Mouse (Mus musculus) CH12.LX (cell line): Measurements from ENCODE around the gene Elovl7. TPM values are rescaled to one million over a fixed set of nuclear protein-coding genes. Genes with fewer than 3 reads are reported as not detected.

ENCODE experiments used
- DNase-seq: peaks from one replicate; pipeline ENCODE4 v3.0.0-alpha.2; 2013; ENCODE audit errors: extremely low read depth
- H3K27ac ChIP-seq: 2 replicates; pipeline ENCODE4 v1.5.1; 2012; ENCODE audit warnings: low read depth, mild to moderate bottlenecking, control low read depth, moderate library complexity; ENCODE audit not compliant: insufficient read depth
- H3K27me3 ChIP-seq: replicated peaks from 2 replicates; pipeline ENCODE3; 2012; ENCODE audit warnings: inconsistent platforms
- H3K36me3 ChIP-seq, 2 experiments: replicated peaks in 1 of 2; 2 replicates each; pipeline versions ENCODE3 to v1.6.1; 2012; ENCODE audit warnings: inconsistent platforms in 1 of 2, low read length in 1 of 2, mild to moderate bottlenecking in 1 of 2, mixed read lengths in 1 of 2, moderate library complexity in 1 of 2; ENCODE audit not compliant: control insufficient read depth in 1 of 2, insufficient read depth in 1 of 2
- H3K4me1 ChIP-seq, 2 experiments: 2 replicates each; pipeline ENCODE4 v1.6.1; 2012; ENCODE audit warnings: inconsistent platforms in 1 of 2, moderate library complexity in 1 of 2; ENCODE audit not compliant: insufficient read depth in 2 of 2, control insufficient read depth in 1 of 2
- H3K4me2 ChIP-seq: 2 replicates; pipeline ENCODE4 v1.6.1; 2012; ENCODE audit warnings: low read depth, mild to moderate bottlenecking, control low read depth; ENCODE audit not compliant: poor library complexity, insufficient read depth, severe bottlenecking
- H3K4me3 ChIP-seq, 3 experiments: fragments of 150-350 bp in 1 of 3; sonication (generic) in 1 of 3; replicated peaks in 1 of 3; 2 replicates each; pipeline versions ENCODE3 to v1.5.1; 2011 to 2012; ENCODE audit warnings: low read depth in 2 of 3, low read length in 2 of 3, mild to moderate bottlenecking in 2 of 3, moderate library complexity in 2 of 3, control low read depth in 1 of 3, improper control_type of control experiment in 1 of 3, inconsistent platforms in 1 of 3, mixed read lengths in 1 of 3; ENCODE audit not compliant: poor library complexity in 1 of 3
- H3K79me2 ChIP-seq: replicated peaks from 2 replicates; pipeline ENCODE4 v1.6.1; 2012; ENCODE audit warnings: mild to moderate bottlenecking, moderate library complexity; ENCODE audit not compliant: control insufficient read depth, poor library complexity, insufficient read depth, severe bottlenecking; ENCODE audit errors: extremely low read depth
- H3K9ac ChIP-seq: 2 replicates; pipeline ENCODE4 v1.6.1; 2012; ENCODE audit warnings: low read depth, mild to moderate bottlenecking, control low read depth, moderate library complexity; ENCODE audit not compliant: insufficient read depth
- H3K9me3 ChIP-seq: replicated peaks from 2 replicates; pipeline ENCODE3; 2012; ENCODE audit warnings: low read length, inconsistent platforms, mixed read lengths
- BHLHE40 ChIP-seq: IDR thresholded peaks from 2 replicates; pipeline ENCODE4 v1.6.1; 2011; ENCODE audit warnings: mild to moderate bottlenecking, low read depth, low read length, improper control_type of control experiment
- CHD1 ChIP-seq: IDR thresholded peaks from 2 replicates; pipeline ENCODE4 v1.6.1; 2012; ENCODE audit warnings: low read depth, low read length, improper control_type of control experiment, inconsistent platforms
- CTCF ChIP-seq, 2 experiments: IDR thresholded peaks in 1 of 2; conservative IDR thresholded peaks in 1 of 2; 2 replicates each; pipeline ENCODE4 v1.5.1; 2011 to 2012; ENCODE audit warnings: low read depth in 2 of 2, low read length in 2 of 2, improper control_type of control experiment in 1 of 2, inconsistent platforms in 1 of 2, mild to moderate bottlenecking in 1 of 2, moderate library complexity in 1 of 2
- E2F4 ChIP-seq: IDR thresholded peaks from 2 replicates; pipeline ENCODE4 v1.6.1; 2011; ENCODE audit warnings: low read depth, low read length, improper control_type of control experiment; ENCODE audit not compliant: insufficient replicate concordance
- EP300 ChIP-seq: IDR thresholded peaks from 2 replicates; pipeline ENCODE4 v1.6.1; 2011; ENCODE audit warnings: low read length, improper control_type of control experiment
- ETS1 ChIP-seq: conservative IDR thresholded peaks from 2 replicates; pipeline ENCODE4 v1.6.1; 2012; ENCODE audit warnings: low read depth, mild to moderate bottlenecking, inconsistent platforms, low read length, improper control_type of control experiment, moderate library complexity
- GABPA ChIP-seq: IDR thresholded peaks from 2 replicates; pipeline ENCODE4 v1.6.1; 2012; ENCODE audit warnings: low read depth, low read length, improper control_type of control experiment, inconsistent platforms; ENCODE audit not compliant: insufficient replicate concordance
- KAT2A ChIP-seq: IDR thresholded peaks from 2 replicates; pipeline ENCODE4 v1.6.1; 2012; ENCODE audit warnings: low read length, improper control_type of control experiment, inconsistent platforms; ENCODE audit not compliant: insufficient replicate concordance
- MAX ChIP-seq: IDR thresholded peaks from 2 replicates; pipeline ENCODE4 v1.6.1; 2011; ENCODE audit warnings: low read length, improper control_type of control experiment
- MAZ ChIP-seq: IDR thresholded peaks from 2 replicates; pipeline ENCODE4 v1.6.1; 2012; ENCODE audit warnings: low read depth, mild to moderate bottlenecking, inconsistent platforms, low read length, improper control_type of control experiment, moderate library complexity
- MEF2A ChIP-seq: IDR thresholded peaks from 2 replicates; pipeline ENCODE4 v1.6.1; 2014; ENCODE audit warnings: low read depth, mild to moderate bottlenecking, inconsistent platforms, low read length, improper control_type of control experiment, borderline replicate concordance
- MXI1 ChIP-seq: IDR thresholded peaks from 2 replicates; pipeline ENCODE4 v1.6.1; 2011; ENCODE audit warnings: mild to moderate bottlenecking, low read depth, low read length, improper control_type of control experiment
- POLR2A ChIP-seq: IDR thresholded peaks from 2 replicates; pipeline ENCODE4 v1.6.1; 2011; ENCODE audit warnings: low read depth, mild to moderate bottlenecking, improper control_type of control experiment, low read length
- POLR2AphosphoS2 ChIP-seq: IDR thresholded peaks from 2 replicates; pipeline ENCODE4 v1.6.1; 2011; ENCODE audit warnings: low read depth, low read length, improper control_type of control experiment
- SIN3A ChIP-seq: IDR thresholded peaks from 2 replicates; pipeline ENCODE4 v1.6.1; 2012; ENCODE audit warnings: low read length, improper control_type of control experiment, inconsistent platforms
- SMC3 ChIP-seq: IDR thresholded peaks from 2 replicates; pipeline ENCODE4 v1.6.1; 2011; ENCODE audit warnings: low read depth, low read length, improper control_type of control experiment
- TBP ChIP-seq: conservative IDR thresholded peaks from 2 replicates; pipeline ENCODE4 v1.6.1; 2011; ENCODE audit warnings: low read depth, low read length, improper control_type of control experiment
- TCF12 ChIP-seq: IDR thresholded peaks from 2 replicates; pipeline ENCODE4 v1.6.1; 2014; ENCODE audit warnings: low read depth, mild to moderate bottlenecking, inconsistent platforms, low read length, improper control_type of control experiment
- UBTF ChIP-seq: IDR thresholded peaks from 2 replicates; pipeline ENCODE4 v1.6.1; 2012; ENCODE audit warnings: low read depth, mild to moderate bottlenecking, inconsistent platforms, low read length, improper control_type of control experiment, moderate library complexity
- USF2 ChIP-seq: conservative IDR thresholded peaks from 2 replicates; pipeline ENCODE4 v1.6.1; 2011; ENCODE audit warnings: low read depth, low read length, improper control_type of control experiment
- ZC3H11A ChIP-seq: IDR thresholded peaks from 2 replicates; pipeline ENCODE4 v1.6.1; 2012; ENCODE audit warnings: low read depth, mild to moderate bottlenecking, inconsistent platforms, low read length, improper control_type of control experiment
- ZMIZ1 ChIP-seq: IDR thresholded peaks from 2 replicates; pipeline ENCODE4 v1.6.1; 2012; ENCODE audit warnings: low read depth, mild to moderate bottlenecking, inconsistent platforms, low read length, improper control_type of control experiment
- dilution Hi-C: fragments of 300-500 bp; cut with MboI; formaldehyde crosslinking; loops from 2 replicates; pipeline ENCODE4 v1.14.3; 2020; ENCODE audit warnings: low sequenced_read_pairs; ENCODE audit not compliant: extremely low pct_unique_long_range_greater_than_20kb, extremely low pct_ligation_motif_present
- in situ Hi-C: fragments of 300-500 bp; cut with MboI; formaldehyde crosslinking; loops from 3 replicates; pipeline ENCODE4 v1.14.3; 2019; ENCODE audit warnings: low sequenced_read_pairs, low pct_ligation_motif_present, low pct_unique_long_range_greater_than_20kb, mixed read lengths
- polyA plus RNA-seq: library from polyadenylated mRNA; unstranded; fragments of >175 nt; gene quantifications from 2 replicates; pipeline ENCODE4 v1.2.1, GENCODE M21; 2012; ENCODE audit warnings: low read depth; ENCODE audit not compliant: insufficient read length
- total RNA-seq, 2 experiments: library from RNA; depleted of rRNA; stranded (reverse); fragments of 300-350 nt in 1 of 2; fragments of >200 nt in 1 of 2; gene quantifications; 2 replicates each; pipeline ENCODE4 v1.2.3; 2012 to 2014

The Elovl7 gene
- total and polyA plus RNA-seq, 3 experiments, result 5.3 to 11.9 (median 8.3) TPM

DNA sequence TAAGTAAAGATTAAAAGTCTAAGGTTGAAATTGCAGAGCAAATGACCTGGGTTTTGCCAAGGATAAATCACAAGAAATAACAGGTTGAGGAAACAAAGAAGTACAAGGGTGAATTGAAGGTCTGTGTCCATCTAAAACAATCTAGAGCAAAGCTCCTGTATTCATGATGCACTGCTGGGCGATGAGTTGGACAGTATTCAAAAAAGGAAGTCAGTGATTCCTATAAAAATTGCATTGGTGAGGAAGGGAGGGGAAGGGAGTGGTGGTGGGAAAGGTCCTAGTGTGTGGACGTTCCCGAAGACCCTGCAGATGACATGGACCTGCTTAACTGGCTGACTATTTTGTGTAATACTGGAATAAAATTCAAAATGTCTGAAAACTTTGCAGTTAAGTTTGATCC, 49.6 kb upstream of the Elovl7 start:
- Histone ChIP-seq H3K27ac (no peak overlapping the region), H3K9me3 (no peaks in the 10 kb centered on the region), H3K4me1 (peaks cover 5 to 17% of the 10 kb centered on the region in 2 experiments; a peak in 3 of 4 replicates), H3K27me3 (no peaks in the 10 kb centered on the region), H3K36me3 (peaks cover 30 to 64% of the 10 kb centered on the region in 2 experiments), H3K4me2 (no peak overlapping the region), H3K79me2 (peaks cover 12% of the 10 kb centered on the region), H3K9ac (no peak overlapping the region), H3K4me3 (no peak overlapping the region)
- in situ Hi-C loops, result no loop called here
- TF ChIP-seq USF2 (no peak), MAX (no peak), EP300 (no peak), ZC3H11A (no peak), E2F4 (no peak), BHLHE40 (no peak), MEF2A (no peak), KAT2A (no peak), POLR2AphosphoS2 (no peak), ZMIZ1 (no peak), TCF12 (no peak)
- DNase-seq, result no peak
- dilution Hi-C loops, result no loop called here

DNA sequence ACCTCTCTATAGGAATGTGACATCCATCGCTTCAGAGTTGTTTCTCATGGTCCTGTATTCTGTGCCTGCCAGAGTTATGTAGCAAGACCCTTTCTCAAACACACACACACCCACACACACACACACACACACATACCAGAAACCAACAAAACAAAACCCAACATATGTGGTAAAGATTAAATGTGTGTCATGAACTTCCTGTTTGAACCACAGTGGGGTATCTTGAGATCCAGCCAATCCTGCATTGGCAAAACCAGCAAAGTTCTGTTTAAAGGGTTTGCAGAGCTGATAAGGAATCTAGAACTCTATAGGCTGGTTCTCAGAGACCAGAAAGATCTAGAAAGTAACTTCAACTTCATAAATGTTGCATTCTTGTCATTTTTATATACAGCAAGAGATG, 44.2 kb upstream of the Elovl7 start:
- Histone ChIP-seq H3K4me1 (peaks cover 3 to 8% of the 10 kb centered on the region in 2 experiments; a peak in 2 of 4 replicates), H3K27me3 (no peaks in the 10 kb centered on the region), H3K79me2 (peaks cover 2% of the 10 kb centered on the region; the same call in 1 of the 2 replicates), H3K9me3 (no peaks in the 10 kb centered on the region), H3K4me2 (no peak overlapping the region), H3K4me3 (no peak overlapping the region), H3K36me3 (peaks cover 40 to 77% of the 10 kb centered on the region in 2 experiments), H3K9ac (no peak overlapping the region), H3K27ac (no peak overlapping the region)
- dilution Hi-C loops, result no loop called here
- TF ChIP-seq SMC3 (no peak), UBTF (no peak), CHD1 (no peak), ZC3H11A (no peak), MEF2A (no peak), TBP (no peak), GABPA (no peak), BHLHE40 (no peak), MXI1 (no peak), TCF12 (no peak), SIN3A (no peak), CTCF (conservative IDR thresholded peaks at IDR 0.05 in 1 of 2, IDR thresholded peaks at IDR 0.05 in 1 of 2; ENCODE audit: low read depth in 2 of 2, low read length in 2 of 2) (no peak), MAZ (no peak), POLR2A (no peak), ZMIZ1 (no peak), ETS1 (no peak)
- no peak for DNase-seq
- in situ Hi-C loops, result no loop called here
